Mouse (Mus musculus) heart, embryonic 13.5 days (tissue): ENCODE measurements around the gene Cobll1. TPM values are rescaled to one million over a fixed set of nuclear protein-coding genes. Genes with fewer than 3 reads are reported as not detected.

Source experiments
- ATAC-seq: fragments of 200-750 bp; cut with Nextera tagmentation; 2 replicates; pipeline ENCODE4 v1.8.0; 2017; ENCODE audit warnings: moderate TSS enrichment; ENCODE audit not compliant: insufficient number of reproducible peaks, low FRiP score, low TSS enrichment; ENCODE audit errors: extremely low read depth
- H3K27ac ChIP-seq: fragments of 300-500 bp; sonication (generic); replicated peaks from 2 replicates; pipeline ENCODE4 v1.5.1; 2015; ENCODE audit warnings: moderate library complexity, mild to moderate bottlenecking, inconsistent platforms
- H3K27me3 ChIP-seq: fragments of 300-500 bp; sonication (generic); replicated peaks from 2 replicates; pipeline ENCODE4 v1.6.1; 2015; ENCODE audit warnings: mild to moderate bottlenecking, inconsistent platforms
- H3K36me3 ChIP-seq: fragments of 300-500 bp; sonication (generic); 2 replicates; pipeline ENCODE4 v1.6.1; 2015; ENCODE audit warnings: mild to moderate bottlenecking, inconsistent platforms
- H3K4me1 ChIP-seq: fragments of 300-500 bp; sonication (generic); 2 replicates; pipeline ENCODE4 v1.6.1; 2015; ENCODE audit warnings: inconsistent platforms
- H3K4me2 ChIP-seq: fragments of 300-500 bp; sonication (generic); 2 replicates; pipeline ENCODE4 v1.6.1; 2015; ENCODE audit warnings: inconsistent platforms, mild to moderate bottlenecking, moderate library complexity
- H3K4me3 ChIP-seq: fragments of 300-500 bp; sonication (generic); 2 replicates; pipeline ENCODE4 v1.5.1; 2015; ENCODE audit warnings: moderate library complexity, mild to moderate bottlenecking, inconsistent platforms
- H3K9ac ChIP-seq: fragments of 300-500 bp; sonication (generic); 2 replicates; pipeline ENCODE4 v1.6.1; 2015; ENCODE audit warnings: inconsistent platforms, mild to moderate bottlenecking, moderate library complexity
- H3K9me3 ChIP-seq: fragments of 300-500 bp; sonication (generic); 2 replicates; pipeline ENCODE4 v1.6.1; 2016; ENCODE audit warnings: inconsistent platforms
- WGBS: fragments of 180-500 bp; shearing (Covaris S2); methylation state at CpG from one replicate; pipeline ENCODE4 v1.1.7; 2015; ENCODE audit warnings: mixed read lengths; 5-methylcytosine and 5-hydroxymethylcytosine counted together
- polyA plus RNA-seq: library from polyadenylated mRNA; unstranded; fragments of >200 nt; fragmentation: Nextera tagmentation; extraction: Ambion mirVana; gene quantifications from 2 replicates; pipeline ENCODE4 v1.2.1, GENCODE M21; 2015

Cobll1 gene
- polyA plus RNA-seq, 1 experiment from 2014 or later: 8.1 TPM

- Histone ChIP-seq H3K9ac (no peak overlapping the region), H3K4me1 (peaks cover 14% of the 10 kb centered on the region), H3K27ac (no peak overlapping the region), H3K27me3 (no peaks in the 10 kb centered on the region), H3K4me2 (no peak overlapping the region), H3K9me3 (no peaks in the 10 kb centered on the region), H3K36me3 (no peaks in the 10 kb centered on the region), H3K4me3 (no peak overlapping the region)
- ATAC-seq: no peak
- WGBS: 56% methylated on average over 1 of the region's 1 CpGs
Measured at GRCm38 (mm10) chr2:65171516-65171915, 67.7 kb downstream of the Cobll1 start.

GRCm38 (mm10) chr2:65170693-65171456 is 68.3 kb downstream of the Cobll1 start:
- Histone ChIP-seq H3K4me1 (peaks cover 14% of the 10 kb centered on the region), H3K9me3 (no peaks in the 10 kb centered on the region), H3K9ac (no peak overlapping the region), H3K36me3 (no peaks in the 10 kb centered on the region), H3K27ac (no peak overlapping the region), H3K4me2 (no peak overlapping the region), H3K27me3 (no peaks in the 10 kb centered on the region), H3K4me3 (no peak overlapping the region)
- WGBS: 85% methylated on average over 18 of the region's 18 CpGs
- ATAC-seq: no peak

GRCm38 (mm10) chr2:65170256-65170655 is 68.9 kb downstream of the Cobll1 start:
- H3K27me3 ChIP-seq: no peaks in the 10 kb centered on the region
- ATAC-seq: no peak
- 86% methylated on average over 5 of the region's 5 CpGs for WGBS

GRCm38 (mm10) chr2:65163990-65164389 is 75.2 kb downstream of the Cobll1 start:
- no peaks in the 10 kb centered on the region for H3K9me3 ChIP-seq
- H3K4me1 ChIP-seq: peaks cover 6% of the 10 kb centered on the region
- H3K27me3 ChIP-seq: no peaks in the 10 kb centered on the region
- no peak overlapping the region for H3K4me2 ChIP-seq
- no peak overlapping the region for H3K4me3 ChIP-seq
- H3K27ac ChIP-seq: no peak overlapping the region
- ATAC-seq: no peak
- WGBS: 66% methylated on average over 4 of the region's 4 CpGs
- no peak overlapping the region for H3K9ac ChIP-seq
- H3K36me3 ChIP-seq: no peaks in the 10 kb centered on the region

More at GRCm38 (mm10) chr2:65170256-65170655, 68.9 kb downstream of the Cobll1 start:
- H3K4me3 ChIP-seq: no peak overlapping the region
- no peaks in the 10 kb centered on the region for H3K36me3 ChIP-seq
- no peak overlapping the region for H3K27ac ChIP-seq
- no peak overlapping the region for H3K4me2 ChIP-seq
- H3K4me1 ChIP-seq: peaks cover 14% of the 10 kb centered on the region
- no peaks in the 10 kb centered on the region for H3K9me3 ChIP-seq
- no peak overlapping the region for H3K9ac ChIP-seq

GRCm38 (mm10) chr2:65162625-65163024 is 76.6 kb downstream of the Cobll1 start:
- WGBS: 84% methylated on average over 5 of the region's 5 CpGs
- Histone ChIP-seq H3K4me3 (no peak overlapping the region), H3K9me3 (no peaks in the 10 kb centered on the region), H3K36me3 (no peaks in the 10 kb centered on the region), H3K27me3 (no peaks in the 10 kb centered on the region), H3K9ac (no peak overlapping the region), H3K4me1 (peaks cover 6% of the 10 kb centered on the region), H3K4me2 (no peak overlapping the region), H3K27ac (no peak overlapping the region)
- ATAC-seq: no peak

GRCm38 (mm10) chr2:65161715-65162114 is 77.5 kb downstream of the Cobll1 start:
- Histone ChIP-seq H3K9me3 (no peaks in the 10 kb centered on the region), H3K27ac (no peak overlapping the region), H3K4me3 (no peak overlapping the region), H3K27me3 (no peaks in the 10 kb centered on the region), H3K36me3 (no peaks in the 10 kb centered on the region), H3K9ac (no peak overlapping the region), H3K4me2 (no peak overlapping the region), H3K4me1 (peaks cover 6% of the 10 kb centered on the region)
- WGBS: 74% methylated on average over 2 of the region's 2 CpGs
- ATAC-seq: no peak

- Histone ChIP-seq H3K27ac (no peak overlapping the region), H3K4me2 (no peak overlapping the region), H3K36me3 (no peaks in the 10 kb centered on the region), H3K4me3 (no peak overlapping the region), H3K9me3 (no peaks in the 10 kb centered on the region), H3K27me3 (no peaks in the 10 kb centered on the region), H3K4me1 (peaks cover 6% of the 10 kb centered on the region), H3K9ac (no peak overlapping the region)
- 84% methylated on average over 5 of the region's 5 CpGs for WGBS
- no peak for ATAC-seq
Measured at GRCm38 (mm10) chr2:65157981-65158651, 81.1 kb downstream of the Cobll1 start.

- no peak overlapping the region for H3K4me2 ChIP-seq
- H3K9ac ChIP-seq: no peak overlapping the region
- no peak overlapping the region for H3K27ac ChIP-seq
- 77% methylated on average over 2 of the region's 2 CpGs for WGBS
- no peak overlapping the region for H3K4me3 ChIP-seq
- H3K9me3 ChIP-seq: no peaks in the 10 kb centered on the region
- H3K36me3 ChIP-seq: no peaks in the 10 kb centered on the region
- no peaks in the 10 kb centered on the region for H3K27me3 ChIP-seq
- ATAC-seq: no peak
- peaks cover 6% of the 10 kb centered on the region for H3K4me1 ChIP-seq
Measured at GRCm38 (mm10) chr2:65157325-65157724, 81.9 kb downstream of the Cobll1 start.

- 83% methylated on average over 6 of the region's 6 CpGs for WGBS
- Histone ChIP-seq H3K27me3 (no peaks in the 10 kb centered on the region), H3K36me3 (peaks cover 16% of the 10 kb centered on the region), H3K9ac (no peak overlapping the region), H3K4me2 (no peak overlapping the region), H3K4me3 (no peak overlapping the region), H3K9me3 (no peaks in the 10 kb centered on the region), H3K27ac (no peak overlapping the region), H3K4me1 (no peaks in the 10 kb centered on the region)
- ATAC-seq: no peak
Measured at GRCm38 (mm10) chr2:65148928-65149327, 90.3 kb downstream of the Cobll1 start.

- H3K36me3 ChIP-seq: peaks cover 16% of the 10 kb centered on the region
- ATAC-seq: no peak
- H3K4me3 ChIP-seq: no peak overlapping the region
- no peak overlapping the region for H3K4me2 ChIP-seq
- H3K27ac ChIP-seq: no peak overlapping the region
- peaks cover 6% of the 10 kb centered on the region; the same call in 1 of the 2 replicates for H3K9me3 ChIP-seq
- 68% methylated on average over 1 of the region's 1 CpGs for WGBS
- no peaks in the 10 kb centered on the region for H3K4me1 ChIP-seq
- no peak overlapping the region for H3K9ac ChIP-seq
- no peaks in the 10 kb centered on the region for H3K27me3 ChIP-seq
Measured at GRCm38 (mm10) chr2:65147431-65147830, 91.8 kb downstream of the Cobll1 start.

- Histone ChIP-seq H3K4me1 (peaks cover 12% of the 10 kb centered on the region), H3K4me2 (no peak overlapping the region), H3K27me3 (no peaks in the 10 kb centered on the region), H3K27ac (no peak overlapping the region), H3K9me3 (peaks cover 6% of the 10 kb centered on the region; the same call in 1 of the 2 replicates), H3K9ac (no peak overlapping the region), H3K36me3 (peaks cover 12% of the 10 kb centered on the region), H3K4me3 (no peak overlapping the region)
- WGBS: 50% methylated on average over 6 of the region's 6 CpGs
- ATAC-seq: no peak
Measured at GRCm38 (mm10) chr2:65145421-65146117, 93.6 kb downstream of the Cobll1 start.
